Mouse (Mus musculus): ENCODE results near the gene Retsat.

DNA sequence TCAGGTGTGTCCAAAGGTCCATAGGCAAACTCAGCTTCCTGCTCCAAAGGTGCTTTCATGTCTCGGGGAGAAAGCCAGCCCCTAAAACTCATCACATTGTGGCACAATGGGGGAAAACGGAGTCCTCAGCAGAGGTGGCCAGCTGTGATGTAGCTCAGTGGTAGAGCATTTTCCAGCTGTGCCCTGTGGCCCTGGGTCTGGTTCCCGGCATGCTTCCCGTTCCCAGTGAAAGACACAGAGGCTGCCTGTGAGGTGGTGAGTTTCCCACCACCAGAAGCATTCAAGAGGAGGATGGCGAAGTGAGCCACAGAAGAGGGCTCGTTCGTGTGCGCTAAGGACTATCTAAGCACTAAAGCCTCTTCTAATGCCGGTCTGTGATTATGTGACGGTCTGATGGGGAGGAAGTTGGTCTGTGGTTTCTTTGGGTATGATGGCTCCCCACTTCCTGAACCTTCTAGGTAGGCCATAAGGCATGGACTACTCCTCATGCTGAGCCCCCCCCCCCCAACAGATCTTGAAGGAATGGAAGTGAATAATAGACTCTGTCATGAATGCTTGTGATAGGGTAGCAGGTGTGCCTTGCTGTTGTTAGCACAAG, 47.7 kb upstream of the Retsat start:
- TF ChIP-seq IRF4 (IDR thresholded peaks at IDR 0.05; ENCODE audit: low read depth, low read length): no peak
- no peak for TF ChIP-seq HCFC1 (IDR thresholded peaks at IDR 0.05; ENCODE audit: low read depth, low read length)
- TF ChIP-seq CTCF (conservative IDR thresholded peaks at IDR 0.05 in 1 of 2, IDR thresholded peaks at IDR 0.05 in 1 of 2; ENCODE audit: low read depth in 2 of 2, low read length in 2 of 2): no peak
- TF ChIP-seq CHD1 (IDR thresholded peaks at IDR 0.05; ENCODE audit: low read depth, low read length): no peak
- no peak for TF ChIP-seq USF1 (IDR thresholded peaks at IDR 0.05; ENCODE audit: low read depth, low read length)
- no peak for TF ChIP-seq POLR2AphosphoS2 (IDR thresholded peaks at IDR 0.05; ENCODE audit: low read depth, low read length)
- TF ChIP-seq JUND (conservative IDR thresholded peaks at IDR 0.05; ENCODE audit: low read depth, low read length): no peak
- TF ChIP-seq E2F4 (IDR thresholded peaks at IDR 0.05; ENCODE audit: insufficient replicate concordance, low read depth, low read length): no peak
- TF ChIP-seq POLR2A (IDR thresholded peaks at IDR 0.05; ENCODE audit: low read depth, low read length): no peak

All from CH12.LX (cell line).